Mouse (Mus musculus): ENCODE measurements at regions not wholly inside any gene's neighbourhood (a gene's known extent, or its start where the extent isn't known, plus 50 kb on each side); places are given as distances from the start of the nearest gene placed in this dataset.

DNA sequence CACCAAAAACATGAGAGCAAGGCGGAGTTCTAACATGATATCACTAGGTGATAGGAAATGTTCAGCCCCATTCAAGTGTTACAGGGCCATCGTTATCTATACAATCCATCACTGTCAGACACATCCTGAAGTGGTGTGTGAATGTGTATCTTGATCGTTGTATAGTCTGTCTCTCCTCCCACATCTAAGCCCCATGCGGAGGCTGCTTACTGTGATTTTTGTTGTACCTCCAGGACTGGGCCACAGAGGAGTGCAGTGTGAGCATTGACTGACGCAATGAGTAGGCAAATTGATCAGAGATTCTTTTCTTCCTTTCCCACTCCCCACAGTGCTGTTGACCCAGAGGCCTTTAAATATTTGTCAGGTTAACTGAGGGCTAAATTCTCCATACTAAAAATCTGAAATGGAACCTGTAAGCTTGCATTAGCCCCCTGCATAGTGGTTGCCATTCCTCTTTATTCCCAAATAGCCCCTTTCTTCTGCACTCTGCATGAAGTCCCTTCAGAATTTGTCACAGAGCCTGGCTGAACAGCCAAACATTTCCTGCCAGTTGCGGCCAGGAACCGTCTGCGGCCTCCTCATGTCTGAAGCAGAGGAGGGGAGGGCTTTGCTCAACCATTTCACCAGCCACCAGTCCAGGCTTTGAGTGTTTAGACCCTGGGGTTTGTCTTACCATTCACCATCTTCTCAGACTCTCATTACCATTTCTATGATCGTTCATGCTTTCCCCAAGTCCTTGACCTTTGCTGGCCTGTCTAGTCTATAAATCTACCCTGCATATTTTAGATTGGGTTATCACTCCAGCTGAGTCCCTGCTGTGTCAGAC lies 119.3 kb downstream of the Ttc8 start:
- DNase-seq (ENCODE audit: low spot score), result no peak

DNA sequence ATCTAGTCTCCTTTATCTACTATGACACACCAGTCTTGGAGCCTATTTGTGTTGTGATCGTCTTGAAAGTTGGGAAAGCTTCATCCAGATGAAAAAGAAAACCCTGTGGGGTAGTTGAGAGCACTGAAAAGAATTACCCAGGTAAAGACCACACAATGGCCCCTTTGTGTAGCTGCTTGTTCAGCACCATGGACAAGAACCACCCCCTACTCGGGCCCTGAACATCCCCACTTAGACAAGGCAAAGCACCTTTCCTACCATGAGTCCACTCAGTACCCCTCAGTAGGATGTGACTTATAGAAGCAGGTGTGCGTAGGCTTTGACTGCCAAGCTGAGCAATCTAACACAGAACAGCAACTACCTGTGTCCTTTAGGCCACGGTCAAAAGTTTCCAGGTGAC lies 121.2 kb downstream of the Ttc8 start:
- no peak for DNase-seq (ENCODE audit: low spot score)

DNA sequence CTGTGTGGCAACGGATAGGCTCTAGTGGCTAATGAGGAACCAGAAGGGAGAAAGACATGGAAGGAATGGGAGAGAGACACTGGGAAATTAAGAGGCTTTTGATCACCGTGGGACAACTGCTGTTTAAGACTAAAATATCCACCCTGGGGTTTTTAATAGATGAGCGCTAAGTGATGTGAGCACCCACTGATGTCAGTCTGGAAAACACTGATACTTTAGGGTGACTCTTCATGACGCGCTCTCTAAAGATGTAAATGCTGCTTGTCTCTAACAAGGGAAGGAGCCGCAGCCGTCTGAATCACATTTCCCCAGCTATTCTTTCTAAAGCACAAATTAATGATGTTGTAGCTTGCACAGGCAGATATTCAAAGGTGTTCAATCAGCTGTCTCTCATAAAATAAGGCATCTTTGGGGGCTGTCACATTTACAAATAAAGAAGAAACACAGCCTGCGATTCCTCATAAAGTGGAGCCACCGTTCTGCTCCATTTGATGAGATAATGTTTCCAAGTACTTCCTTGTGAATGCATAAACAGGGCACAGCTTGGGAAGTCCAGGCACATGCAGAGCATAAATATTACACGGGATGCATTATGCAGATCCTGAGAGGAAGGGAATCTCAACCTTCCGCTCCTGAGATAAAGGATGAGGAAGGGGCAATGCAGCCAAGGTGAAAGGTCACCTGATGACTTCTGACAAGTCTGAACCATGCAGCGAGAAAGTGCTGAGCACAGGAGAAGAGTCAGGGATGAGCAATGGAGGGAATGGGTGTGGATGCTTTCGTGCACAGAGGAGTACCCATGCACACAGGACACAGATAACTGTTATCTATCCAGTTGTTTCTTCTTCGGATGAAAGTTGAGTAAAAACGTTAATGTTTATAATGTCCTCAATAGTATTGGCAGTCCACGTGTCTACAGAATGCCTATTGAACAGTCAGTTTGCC lies 122.8 kb downstream of the Ttc8 start:
- no peak for DNase-seq (ENCODE audit: low spot score)

DNA sequence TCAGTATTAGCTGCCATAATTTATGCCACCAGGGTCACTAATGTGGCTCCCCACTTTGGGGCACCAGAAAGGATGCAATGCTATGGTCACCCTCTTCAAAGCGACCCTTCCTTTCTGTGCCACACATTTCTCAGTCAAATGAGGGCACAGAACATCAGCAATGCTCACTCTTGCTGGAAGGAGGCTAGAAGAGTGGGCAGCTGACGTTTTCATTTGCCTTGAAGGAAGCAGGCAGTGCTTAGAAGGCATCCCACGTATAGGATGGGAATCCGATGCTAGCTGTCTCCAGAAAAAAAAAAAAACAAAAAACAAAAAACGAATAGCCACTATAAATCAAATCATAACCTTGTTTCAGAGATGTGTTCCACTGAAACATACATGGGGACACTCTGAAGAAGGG lies 124.1 kb downstream of the Ttc8 start:
- DNase-seq (ENCODE audit: low spot score), result no peak

DNA sequence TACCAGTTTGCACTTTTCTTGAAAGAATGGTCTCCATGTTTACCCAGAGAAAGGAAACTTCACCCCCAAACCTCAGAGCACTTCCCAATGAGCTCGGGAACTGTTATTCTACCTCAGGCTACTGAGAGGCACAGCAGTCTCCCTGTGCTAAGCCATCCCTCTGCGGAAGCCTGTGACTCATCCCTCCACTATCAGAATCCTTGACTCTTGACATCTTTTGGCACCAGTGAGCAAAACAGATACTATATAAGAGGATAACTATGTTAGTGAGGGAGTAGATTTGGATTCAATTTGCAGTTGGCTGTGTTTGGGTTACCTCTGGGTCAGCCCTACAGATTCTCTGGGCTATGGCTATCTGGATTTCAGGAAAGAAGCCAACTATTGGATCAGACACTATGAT lies 130.1 kb downstream of the Ttc8 start:
- DNase-seq (ENCODE audit: low spot score), result no peak

DNA sequence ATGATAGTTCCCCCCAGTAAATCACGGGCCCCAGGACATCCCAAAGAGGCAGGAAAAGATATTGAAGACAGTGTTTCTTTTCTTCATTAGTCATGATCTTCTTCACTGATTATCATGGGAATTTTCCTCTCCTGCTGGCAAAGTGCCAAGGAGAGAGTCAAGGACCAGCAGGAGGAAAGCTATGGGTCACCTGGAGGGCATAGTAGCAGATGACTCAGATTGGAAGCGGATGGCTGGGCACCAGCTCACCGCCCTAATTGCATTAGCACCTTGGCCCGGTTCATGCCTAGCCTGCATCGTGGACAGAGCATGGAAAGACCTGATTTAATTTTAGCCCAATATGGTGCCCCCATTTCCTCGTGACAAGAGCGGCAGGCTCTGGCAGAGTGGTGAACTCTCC lies 132.2 kb downstream of the Ttc8 start:
- no peak for DNase-seq (ENCODE audit: low spot score)

DNA sequence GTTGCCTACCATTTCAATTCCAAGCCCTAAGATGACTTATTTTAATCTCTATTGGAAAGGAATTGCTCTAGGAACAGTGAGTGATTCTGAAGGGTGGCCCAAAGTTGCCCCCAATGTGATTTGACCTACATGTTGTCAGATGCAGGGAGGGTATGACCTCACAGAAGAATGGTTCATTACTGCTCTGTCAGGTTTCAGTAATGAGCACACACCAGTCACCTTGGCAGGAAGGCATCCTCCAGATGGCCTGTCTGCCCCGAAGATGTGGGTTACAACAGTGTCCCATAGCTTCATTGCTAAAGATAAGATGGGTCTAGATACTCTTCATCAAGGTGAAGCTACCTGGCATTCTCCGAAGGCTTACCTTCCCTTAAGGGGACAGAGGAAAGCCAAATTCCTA lies 137.1 kb downstream of the Ttc8 start:
- no peak for DNase-seq (ENCODE audit: low spot score)

DNA sequence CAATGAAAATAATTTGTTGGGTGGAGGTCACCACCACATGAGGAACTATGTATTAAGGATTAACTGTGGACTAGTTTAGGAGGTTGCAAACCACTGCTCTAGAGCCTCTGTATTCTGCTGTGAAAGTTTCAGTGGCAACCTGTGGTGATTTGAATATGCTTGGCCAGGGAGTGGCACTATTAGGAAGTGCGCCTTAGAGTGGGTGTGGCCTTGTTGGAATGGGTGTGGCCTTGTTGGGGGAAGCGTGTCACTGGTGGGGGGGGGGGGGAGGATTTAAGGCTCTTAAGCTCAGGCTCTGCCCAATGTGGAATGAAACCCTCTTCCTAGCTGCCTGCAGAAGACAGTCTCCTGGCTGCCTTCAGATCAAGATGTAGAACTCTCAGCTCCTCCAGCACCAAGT lies 138.5 kb downstream of the Ttc8 start:
- DNase-seq (ENCODE audit: low spot score), result no peak

DNA sequence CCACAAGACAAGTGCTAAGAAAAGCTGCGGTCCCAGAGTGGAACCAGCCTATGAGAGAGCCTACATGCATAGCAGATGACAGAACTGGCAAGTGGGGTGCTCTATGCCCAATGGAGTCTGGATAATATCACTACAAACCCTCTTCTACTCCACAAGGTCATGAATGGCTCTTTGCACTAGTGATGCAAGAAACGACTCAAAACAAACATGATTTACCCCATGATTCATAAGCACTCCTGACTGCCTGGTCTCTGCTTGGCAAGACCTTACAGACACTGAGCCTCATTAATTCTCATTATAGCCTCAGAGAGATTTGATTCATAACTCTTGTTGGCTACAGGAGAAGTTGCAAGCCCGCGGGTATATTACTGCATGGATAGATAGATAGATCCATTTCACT lies 139.1 kb downstream of the Ttc8 start:
- no peak for DNase-seq (ENCODE audit: low spot score)

DNA sequence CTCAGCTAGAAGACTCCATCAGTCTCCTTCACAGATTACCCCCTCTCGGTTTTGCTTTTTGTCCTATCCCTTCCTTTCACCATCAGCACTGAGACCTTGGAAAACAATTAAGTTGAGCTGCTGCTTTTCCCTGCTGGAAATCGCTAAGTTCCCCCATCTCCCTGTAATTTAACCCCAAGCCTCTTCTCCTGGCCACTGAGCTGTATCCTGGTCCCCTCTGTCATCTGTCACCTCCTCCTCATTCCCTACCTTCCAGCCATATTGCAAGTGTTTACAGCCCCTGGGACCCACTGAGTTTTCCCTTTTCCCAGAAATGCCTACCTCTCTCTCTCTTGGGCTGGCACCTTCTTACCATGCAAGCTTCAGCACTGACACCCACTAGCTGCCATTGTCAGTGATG lies 140.3 kb downstream of the Ttc8 start:
- DNase-seq (ENCODE audit: low spot score), result no peak

DNA sequence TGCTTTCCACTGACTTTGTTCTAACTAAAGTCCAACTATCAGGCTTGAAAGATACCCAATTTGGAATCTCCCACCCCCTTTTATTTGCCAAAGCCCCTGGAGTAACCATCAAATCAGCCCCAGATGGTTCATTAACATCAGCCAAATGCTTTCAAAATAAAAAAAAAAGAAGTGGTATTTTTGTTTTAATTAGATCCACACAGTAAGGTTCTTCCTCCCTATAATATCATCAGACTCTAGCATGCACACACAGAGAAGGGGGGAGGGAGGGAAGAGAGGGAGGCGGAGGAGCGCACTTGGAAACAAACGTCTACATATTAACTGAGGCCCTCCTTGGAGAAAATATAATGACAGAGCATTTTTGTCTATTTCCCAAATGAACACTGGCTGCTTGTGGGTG lies 143.1 kb downstream of the Ttc8 start:
- DNase-seq (ENCODE audit: low spot score), result no peak

DNA sequence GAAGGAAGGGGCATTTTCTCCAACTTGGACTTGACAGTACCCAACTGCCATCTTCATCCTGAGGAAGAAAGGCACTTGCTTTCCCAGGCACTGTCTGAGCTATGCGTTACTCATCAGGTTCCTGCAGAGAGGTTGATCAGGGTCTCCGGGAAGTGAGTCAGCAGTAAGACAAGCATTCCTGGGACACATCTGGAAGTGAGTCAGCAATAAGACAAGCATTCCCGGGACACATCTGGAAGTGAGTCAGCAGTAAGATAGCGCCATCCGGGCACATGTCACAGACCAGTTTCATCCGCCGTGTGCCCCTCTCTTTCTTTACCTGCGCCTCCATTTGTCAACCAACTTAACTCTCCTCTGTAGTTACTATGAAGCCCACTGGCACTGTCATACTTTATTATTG lies 143.5 kb downstream of the Ttc8 start:
- DNase-seq (ENCODE audit: low spot score), result no peak

DNA sequence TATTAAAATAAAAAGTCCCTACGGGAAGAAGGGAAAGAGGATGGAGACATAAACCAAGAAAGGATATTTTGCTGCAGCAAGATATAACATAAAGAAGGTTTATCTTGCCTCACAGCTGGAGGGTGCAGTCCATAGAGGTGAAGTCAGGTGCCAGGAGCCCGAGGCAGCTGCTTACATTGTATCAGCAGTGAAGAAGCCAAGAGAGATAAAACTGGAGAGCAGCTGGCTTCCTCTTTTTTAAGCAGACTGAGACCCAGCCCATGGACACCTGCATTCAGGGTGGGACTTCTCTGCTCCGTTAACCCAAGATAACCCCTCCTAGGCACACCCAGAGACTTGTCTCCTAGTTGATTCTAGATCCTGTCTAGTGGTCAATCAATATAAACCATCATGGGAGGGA lies 147.6 kb downstream of the Ttc8 start:
- no peak for DNase-seq (ENCODE audit: low spot score)

DNA sequence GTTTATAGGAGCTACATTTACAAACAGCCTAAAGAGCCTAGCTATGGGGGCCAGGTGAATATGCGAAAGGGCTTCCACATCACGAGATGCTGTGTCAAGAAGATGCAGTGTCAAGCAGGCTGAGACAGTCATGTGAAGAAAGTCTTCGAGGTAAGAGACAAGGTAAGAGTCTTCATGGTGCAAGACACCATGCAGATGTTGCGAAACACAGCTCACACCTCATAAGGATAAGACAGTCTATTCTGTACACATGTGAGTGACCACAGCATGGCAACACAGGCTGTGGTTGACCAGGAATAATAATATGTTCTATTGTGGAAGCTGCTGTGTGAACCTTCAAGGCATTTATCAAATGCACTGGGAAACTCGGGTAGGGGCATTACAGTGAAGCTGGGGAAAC lies 153.4 kb downstream of the Ttc8 start:
- DNase-seq (ENCODE audit: low spot score), result no peak

DNA sequence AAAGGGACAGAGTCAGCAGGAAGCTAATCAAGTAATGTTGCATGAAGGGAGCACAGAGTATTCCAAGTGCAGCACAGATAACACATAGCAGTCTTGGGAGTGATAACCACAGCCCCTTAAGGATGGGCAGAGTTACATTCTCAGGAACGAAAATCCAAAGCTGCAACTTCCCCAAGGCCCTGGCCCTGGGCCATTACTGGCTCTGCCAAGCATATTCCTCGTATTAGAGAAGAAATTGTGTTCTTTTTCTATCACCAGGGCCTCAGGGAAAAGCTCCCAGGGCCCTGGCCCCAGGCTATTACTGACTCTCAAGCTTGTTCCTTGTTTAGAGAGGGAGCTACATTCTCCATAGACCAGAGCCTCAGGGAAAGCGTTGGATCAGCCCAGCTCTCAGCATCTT lies 157.0 kb downstream of the Ttc8 start:
- no peak for DNase-seq (ENCODE audit: low spot score)

DNA sequence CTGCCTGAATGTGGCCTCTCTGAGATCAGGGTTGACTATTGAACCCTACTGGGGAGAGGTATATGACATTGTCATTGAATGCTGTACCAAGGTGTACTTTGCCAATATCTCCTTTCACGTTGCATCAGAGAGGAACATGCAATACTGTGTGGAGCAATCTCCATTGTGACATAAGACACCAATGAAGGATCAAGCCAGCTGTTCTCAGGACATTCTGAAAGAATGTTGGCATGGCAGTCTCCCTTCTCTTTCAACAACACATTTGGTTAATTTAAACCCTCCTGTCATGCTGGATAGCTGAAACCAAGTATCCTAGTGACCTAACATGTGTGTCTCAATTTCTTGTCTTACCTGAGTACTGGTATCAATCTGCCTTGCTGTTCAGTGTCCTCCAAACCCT lies 159.5 kb downstream of the Ttc8 start:
- DNase-seq (ENCODE audit: low spot score), result no peak

DNA sequence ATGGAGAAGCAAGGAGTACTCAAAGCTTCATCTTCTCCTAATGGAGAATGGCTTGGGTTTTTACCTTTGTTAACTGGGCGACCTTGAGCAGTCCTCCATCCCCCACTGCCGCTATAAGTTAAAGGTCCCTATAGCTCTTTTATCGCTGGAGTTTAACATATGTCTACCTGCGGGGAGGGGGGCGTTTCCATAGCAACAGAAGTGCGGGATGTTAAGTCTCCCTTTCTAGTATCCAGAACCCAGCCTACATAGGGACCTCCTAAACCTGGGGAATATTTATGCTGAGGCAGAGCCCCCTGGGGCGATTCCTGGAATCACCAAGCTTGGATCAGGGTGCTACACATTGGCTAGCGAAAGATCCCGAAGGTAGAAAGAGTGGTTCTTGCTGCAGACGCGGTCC lies 163.2 kb downstream of the Ttc8 start:
- no peak for DNase-seq (ENCODE audit: low spot score)

DNA sequence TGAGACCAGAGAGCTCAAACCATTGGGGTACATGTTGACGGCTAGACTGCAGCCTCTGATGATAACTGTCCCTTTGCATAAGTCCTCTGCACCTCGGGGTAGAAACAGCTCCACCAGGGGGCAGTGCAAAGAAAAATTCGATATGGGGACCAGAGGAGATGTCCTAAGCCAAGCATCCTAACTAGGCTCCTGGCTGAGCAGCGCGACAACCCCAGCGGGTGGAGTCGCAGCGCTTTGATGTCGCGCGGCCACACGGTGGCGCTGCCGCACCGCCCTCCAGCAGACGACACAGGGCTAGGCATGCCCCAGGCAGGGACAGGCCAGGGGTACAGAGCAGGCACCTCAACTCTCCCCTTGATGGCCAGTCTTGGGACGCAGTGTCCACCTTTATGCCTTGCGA lies 163.8 kb downstream of the Ttc8 start:
- DNase-seq (ENCODE audit: low spot score), result peak; percentile 54

DNA sequence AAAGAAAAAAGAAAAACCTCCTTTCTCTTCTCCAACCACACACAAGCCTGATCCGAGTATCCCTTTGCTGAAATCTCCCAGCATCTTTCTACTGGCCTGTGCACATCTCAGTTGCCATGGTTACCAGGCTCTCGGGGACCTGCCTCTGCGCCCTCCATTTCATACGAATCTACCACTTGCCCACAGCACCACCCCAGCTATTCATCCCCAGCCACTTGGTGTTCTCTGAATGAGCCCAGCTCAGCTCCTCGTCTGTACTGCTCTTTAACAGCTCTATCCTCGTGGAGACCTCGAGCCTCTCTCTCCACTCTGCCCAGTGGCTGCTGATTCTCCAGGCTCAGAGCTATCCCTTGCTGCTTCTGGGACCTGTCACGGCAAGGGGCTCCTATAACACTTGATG lies 166.9 kb downstream of the Ttc8 start:
- no peak for DNase-seq (ENCODE audit: low spot score)

DNA sequence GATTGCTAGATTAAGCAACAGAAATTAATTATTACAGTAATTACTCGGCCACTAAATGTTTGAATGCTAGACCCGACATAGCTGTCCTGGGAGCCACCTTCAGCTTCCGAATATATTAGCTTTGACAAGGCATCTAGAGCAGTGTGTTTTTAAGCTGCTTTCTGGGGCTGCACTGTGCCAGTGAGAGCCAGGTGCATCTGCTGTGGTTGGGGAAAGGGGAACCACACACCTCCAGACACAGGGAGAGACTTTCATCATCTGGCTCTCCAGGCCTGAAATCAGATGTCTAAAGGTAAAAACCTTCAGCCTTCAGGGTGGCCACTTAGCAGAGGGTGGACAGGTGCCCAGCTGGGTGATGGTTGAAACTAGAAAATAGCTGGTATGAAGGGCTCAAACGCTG lies 171.4 kb downstream of the Ttc8 start:
- no peak for DNase-seq (ENCODE audit: low spot score)

DNA sequence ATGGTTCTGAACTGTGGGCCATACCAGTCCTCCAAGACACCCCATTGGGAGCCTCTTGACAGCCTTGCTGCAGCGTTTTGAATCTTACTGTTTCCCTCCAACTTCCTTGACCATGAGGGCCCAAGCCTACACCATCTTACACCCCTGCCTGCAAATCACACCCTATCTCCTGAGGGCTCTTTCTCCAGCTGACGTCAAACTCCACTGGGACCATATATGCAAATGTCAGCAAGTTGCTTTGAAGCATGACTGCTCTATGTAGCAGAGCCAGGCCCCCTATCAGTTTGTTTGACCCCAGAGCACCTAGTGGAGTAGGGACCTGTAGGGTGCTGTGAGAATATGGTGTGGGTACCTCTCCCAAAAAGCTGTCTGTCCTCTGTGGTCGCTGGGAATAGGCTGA lies 172.8 kb downstream of the Ttc8 start:
- DNase-seq (ENCODE audit: low spot score), result no peak

DNA sequence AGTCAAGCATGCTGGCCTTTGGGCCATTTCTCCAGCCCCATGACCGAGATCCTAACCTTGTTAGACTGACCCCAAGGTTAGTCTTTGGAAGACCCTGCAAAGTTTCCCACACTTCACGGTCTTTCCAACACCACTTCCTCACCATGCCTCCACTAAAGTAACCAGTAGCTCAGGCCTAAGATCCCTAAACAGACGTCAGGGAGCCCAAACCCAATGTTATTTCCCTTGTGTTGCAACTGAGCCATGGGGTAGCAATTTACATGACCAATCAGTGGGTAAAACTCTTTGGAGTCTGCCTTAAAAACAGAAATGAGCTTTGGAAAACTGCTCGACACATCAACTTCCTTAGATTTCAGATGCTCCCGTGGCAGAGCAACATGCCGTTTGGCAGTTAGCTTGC lies 173.6 kb downstream of the Ttc8 start:
- DNase-seq (ENCODE audit: low spot score), result no peak

DNA sequence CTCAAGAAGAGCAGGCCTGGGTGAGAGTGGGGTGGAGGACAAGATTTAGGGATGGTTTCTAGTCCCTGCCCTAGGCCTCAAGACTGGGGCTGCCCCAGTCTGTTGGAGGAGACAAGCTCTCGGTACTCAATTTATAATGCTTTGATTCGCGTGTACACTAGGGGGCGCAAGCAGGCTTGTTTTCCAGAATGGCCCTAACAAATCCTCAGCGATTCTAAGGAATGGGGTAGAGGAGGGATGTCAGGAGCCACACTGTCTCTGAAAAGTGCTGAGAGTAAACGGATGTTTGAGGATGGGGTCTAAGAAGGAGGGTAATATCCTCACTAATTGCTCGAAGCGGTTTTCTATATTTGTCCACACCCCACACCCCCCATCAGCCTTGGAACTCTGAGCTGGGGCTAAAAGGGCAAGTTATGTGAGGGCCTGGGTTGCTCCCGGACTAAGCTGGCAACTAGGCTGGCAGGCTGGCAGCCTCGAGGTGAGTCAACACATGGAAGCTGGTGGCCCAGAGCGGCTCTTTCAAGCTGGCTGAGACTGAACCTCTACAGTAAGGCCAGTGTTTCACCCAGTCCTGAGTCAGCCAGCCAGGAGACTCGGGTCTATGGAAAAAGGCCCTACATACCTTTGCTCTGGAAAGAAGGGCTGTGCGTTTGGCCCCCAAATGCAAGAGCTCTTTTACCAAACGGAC lies 176.7 kb downstream of the Ttc8 start:
- DNase-seq (ENCODE audit: low spot score), result peak; percentile 64

All from ovary, postnatal 10 days (tissue).